ENCODE assay signal across 9 mouse cellular contexts in the genomic region with DNA sequence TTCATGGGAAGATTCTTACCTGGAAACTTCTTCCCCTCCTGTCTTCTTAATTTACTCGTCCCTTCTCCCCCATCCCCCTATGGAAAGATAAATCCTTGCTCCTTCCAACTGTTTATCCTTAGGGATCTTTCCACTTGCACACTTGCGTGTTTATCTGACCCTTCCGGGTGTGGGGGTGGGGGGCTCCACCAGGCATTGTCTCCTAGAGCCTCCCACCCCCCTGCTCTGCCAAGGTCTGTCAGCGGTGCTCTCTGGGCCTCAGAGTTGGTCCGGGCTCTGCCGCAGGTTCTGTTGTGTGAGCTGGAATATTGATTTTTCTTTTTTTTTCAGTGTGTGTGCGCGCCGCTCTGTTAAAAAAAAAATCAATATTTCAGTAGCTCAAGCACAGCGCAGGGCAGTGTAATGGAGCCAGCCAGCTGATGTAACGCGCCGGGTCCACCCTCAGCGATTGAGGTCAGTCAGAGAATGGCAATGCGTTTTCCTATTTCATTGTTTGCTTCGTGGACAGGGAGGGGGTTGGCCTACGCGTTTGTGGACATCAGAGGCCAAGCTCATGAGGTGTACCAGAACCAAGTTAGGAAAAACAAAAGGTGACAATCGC.
A peak's percentile ranks its signal among the peaks of the same experiment; 100 is the strongest.
DNase-seq lines count a peak whose midpoint lies in the region; ATAC-seq and TF ChIP-seq lines count a peak whose summit lies in the region.
"Had no signal": no experiment of that assay in that cellular context is flagged by ENCODE, and none has a peak within 500 bp of the region (broad histone marks: within the 10 kb centered on the region; RNA-seq: fewer than 3 reads in every experiment).

No protein-coding gene starts in this region.

- DNase-seq in brain, embryonic 14.5 days (ENCODE audit: low read depth) = peak; percentile 38
- peak; percentile 16 for DNase-seq in hindbrain, embryonic 11.5 days (ENCODE audit: low spot score)
- DNase-seq in liver, embryonic 11.5 days (ENCODE audit: low spot score) = no peak
- no peak for DNase-seq in kidney, adult 2 months
- DNase-seq in c-Kit-positive CD71-positive TER-119-positive erythroid progenitor cells, embryonic 14.5 days (ENCODE audit: low spot score) = no peak
- DNase-seq: kidney, postnatal 4 days had no signal

- ATAC-seq in hindbrain, embryonic 11.5 days (ENCODE audit: low FRiP score) = peak; percentile 38; the same call in 1 of the 2 replicates
- no peak for ATAC-seq in liver, embryonic 11.5 days (replicated peaks; ENCODE audit: low FRiP score)
- ATAC-seq in midbrain, embryonic 16.5 days = no peak
- no peak for ATAC-seq in activated CD4-positive, CD25-positive, alpha-beta regulatory T cell, adult 4 months

- WGBS in hindbrain, embryonic 11.5 days = 74% methylated on average over 19 of the region's 19 CpGs
- WGBS in liver, embryonic 11.5 days = 75% methylated on average over 19 of the region's 19 CpGs
- 81% methylated on average over 19 of the region's 19 CpGs for WGBS in midbrain, embryonic 16.5 days
- 90% methylated on average over 19 of the region's 19 CpGs for WGBS in kidney, adult 2 months

- H3K9ac ChIP-seq in hindbrain, embryonic 11.5 days (ENCODE audit: low read depth, low read length) = no peak overlapping the region
- no peak overlapping the region for H3K9ac ChIP-seq in liver, embryonic 11.5 days (ENCODE audit: low read depth, low read length)
- H3K9ac ChIP-seq in midbrain, embryonic 16.5 days (ENCODE audit: low read depth, low read length) = no peak overlapping the region

- no peak for TF ChIP-seq CTCF in brain, embryonic 14.5 days (IDR thresholded peaks at IDR 0.05; ENCODE audit: borderline replicate concordance, extremely low read depth, insufficient read depth, insufficient read length)
- no peak for TF ChIP-seq CTCF in kidney, adult 2 months (conservative IDR thresholded peaks at IDR 0.05; ENCODE audit: insufficient read depth, insufficient read length, low read depth, low read length)

- H3K36me3 ChIP-seq in hindbrain, embryonic 11.5 days (ENCODE audit: control insufficient read depth, insufficient read depth, low read length) = no peaks in the 10 kb centered on the region
- H3K36me3 ChIP-seq in liver, embryonic 11.5 days (ENCODE audit: control insufficient read depth, insufficient read depth, low read length) = no peaks in the 10 kb centered on the region
- H3K36me3 ChIP-seq in midbrain, embryonic 16.5 days (ENCODE audit: control insufficient read depth, insufficient read depth, low read length) = no peaks in the 10 kb centered on the region
- no peaks in the 10 kb centered on the region for H3K36me3 ChIP-seq in kidney, adult 2 months (ENCODE audit: control insufficient read depth, insufficient read depth, low read length)
- H3K36me3 ChIP-seq: limb, embryonic 10.5 days had no signal

- 0 out of 2 replicates have a peak, but pooled peaks cover 3% of the 10 kb centered on the region for H3K4me1 ChIP-seq in hindbrain, embryonic 11.5 days (replicated peaks; ENCODE audit: control insufficient read depth, insufficient read depth, low read length)
- H3K4me1 ChIP-seq in liver, embryonic 11.5 days (replicated peaks; ENCODE audit: control insufficient read depth, insufficient read depth, low read length) = peaks cover 9% of the 10 kb centered on the region
- peaks cover 3% of the 10 kb centered on the region; the same call in 1 of the 2 replicates for H3K4me1 ChIP-seq in midbrain, embryonic 16.5 days (ENCODE audit: control insufficient read depth, insufficient read depth, low read length)
- no peaks in the 10 kb centered on the region for H3K4me1 ChIP-seq in kidney, adult 2 months (ENCODE audit: control insufficient read depth, insufficient read depth, low read length)

- no peak overlapping the region for H3K4me2 ChIP-seq in hindbrain, embryonic 11.5 days (replicated peaks; ENCODE audit: low read depth, low read length)
- H3K4me2 ChIP-seq in liver, embryonic 11.5 days = 0 out of 2 replicates have a peak overlapping the region, but pooled peaks have one; percentile 19
- H3K4me2 ChIP-seq in midbrain, embryonic 16.5 days (ENCODE audit: low read length) = no peak overlapping the region; the same call in 1 of the 2 replicates

- H3K27me3 ChIP-seq in hindbrain, embryonic 11.5 days (ENCODE audit: control insufficient read depth, insufficient read depth, low read length) = peaks cover 5% of the 10 kb centered on the region; the same call in 1 of the 2 replicates
- no peaks in the 10 kb centered on the region for H3K27me3 ChIP-seq in liver, embryonic 11.5 days (replicated peaks; ENCODE audit: control insufficient read depth, insufficient read depth, low read length)
- peaks cover 5% of the 10 kb centered on the region; the same call in 1 of the 2 replicates for H3K27me3 ChIP-seq in midbrain, embryonic 16.5 days (ENCODE audit: control insufficient read depth, insufficient read depth, low read depth, low read length)
- no peaks in the 10 kb centered on the region for H3K27me3 ChIP-seq in kidney, adult 2 months (replicated peaks; ENCODE audit: control insufficient read depth, insufficient read depth, low read length)

- H3K27ac ChIP-seq in hindbrain, embryonic 11.5 days (ENCODE audit: low read depth, low read length) = peak overlapping the region; percentile 75
- H3K27ac ChIP-seq in liver, embryonic 11.5 days (ENCODE audit: low read depth, low read length) = no peak overlapping the region
- peak overlapping the region; percentile 0; the same call in 1 of the 2 replicates for H3K27ac ChIP-seq in midbrain, embryonic 16.5 days (ENCODE audit: low read length)
- H3K27ac ChIP-seq in kidney, adult 2 months (ENCODE audit: insufficient read depth, low read depth, low read length) = no peak overlapping the region
- H3K27ac ChIP-seq: limb, embryonic 10.5 days had no signal

- H3K9me3 ChIP-seq in hindbrain, embryonic 11.5 days (ENCODE audit: control insufficient read depth, low read length) = no peaks in the 10 kb centered on the region
- no peaks in the 10 kb centered on the region for H3K9me3 ChIP-seq in liver, embryonic 11.5 days (ENCODE audit: control insufficient read depth, low read length)
- H3K9me3 ChIP-seq in midbrain, embryonic 16.5 days (replicated peaks; ENCODE audit: control insufficient read depth, low read length, poor library complexity, severe bottlenecking) = no peaks in the 10 kb centered on the region
- H3K9me3 ChIP-seq: limb, embryonic 10.5 days had no signal

- no peak overlapping the region for H3K4me3 ChIP-seq in hindbrain, embryonic 11.5 days (ENCODE audit: low read depth, low read length)
- no peak overlapping the region for H3K4me3 ChIP-seq in liver, embryonic 11.5 days (ENCODE audit: low read depth, low read length)
- H3K4me3 ChIP-seq in midbrain, embryonic 16.5 days (ENCODE audit: low read depth, low read length) = no peak overlapping the region
- H3K4me3 ChIP-seq in kidney, adult 2 months (ENCODE audit: insufficient read depth, low read depth, low read length) = no peak overlapping the region

- no peak for TF ChIP-seq POLR2A in brain, embryonic 14.5 days (IDR thresholded peaks at IDR 0.05; ENCODE audit: borderline replicate concordance, extremely low read depth, insufficient read depth, insufficient read length, poor library complexity, severe bottlenecking)
- no peak for TF ChIP-seq POLR2A in kidney, adult 2 months (IDR thresholded peaks at IDR 0.05; ENCODE audit: low read depth, low read length)

Comparison
In these comparisons a context has a peak if more than half of its experiments do, and no peak if none do; other contexts are left out.
1. DNase-seq: peak in brain, embryonic 14.5 days (single experiment) and hindbrain, embryonic 11.5 days (single experiment); none in liver, embryonic 11.5 days (single experiment), kidney, adult 2 months (single experiment) and c-Kit-positive CD71-positive TER-119-positive erythroid progenitor cells, embryonic 14.5 days (single experiment).
2. H3K27ac ChIP-seq: peak in hindbrain, embryonic 11.5 days (single experiment) and midbrain, embryonic 16.5 days (single experiment); none in liver, embryonic 11.5 days (single experiment) and kidney, adult 2 months (single experiment).